Mouse (Mus musculus) layer of hippocampus, adult 9-10 months (tissue): ENCODE results near the gene Morn5.

Experiments
- DNase-seq: peaks from one replicate; pipeline ENCODE4 v3.0.0; 2022; ENCODE audit warnings: low spot score

The Morn5 gene

DNA sequence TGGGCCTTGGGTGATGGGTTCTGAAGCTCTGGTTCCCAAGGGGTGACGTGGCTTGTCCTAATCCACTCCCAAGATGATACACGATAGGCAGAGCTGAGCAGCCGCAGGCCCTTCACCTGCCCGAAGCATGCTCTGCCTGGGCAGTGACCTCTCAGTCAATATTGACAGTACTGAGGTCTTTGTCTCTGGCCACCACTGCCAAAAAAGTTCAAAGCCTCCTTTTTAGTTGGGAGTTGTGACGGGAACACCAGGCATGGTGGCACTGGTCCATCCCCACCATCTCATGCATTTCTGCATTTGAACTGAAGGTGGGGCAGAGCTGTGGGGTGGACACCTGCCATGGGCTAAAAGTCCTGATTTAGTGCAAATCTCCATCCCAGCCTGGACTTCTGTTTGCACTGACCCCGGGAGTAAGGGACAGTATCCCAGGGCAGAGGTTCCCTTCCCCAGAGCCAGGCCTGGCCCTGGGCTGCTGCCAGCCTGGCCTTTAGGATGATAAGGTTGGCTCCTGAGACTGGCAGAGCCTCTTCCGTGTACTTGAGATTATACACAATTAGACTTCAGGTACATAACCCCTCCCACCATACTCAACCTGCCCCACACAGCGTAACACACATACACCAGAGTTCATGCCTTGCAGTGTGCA, 22.5 kb downstream of the Morn5 start:
- DNase-seq: no peak

DNA sequence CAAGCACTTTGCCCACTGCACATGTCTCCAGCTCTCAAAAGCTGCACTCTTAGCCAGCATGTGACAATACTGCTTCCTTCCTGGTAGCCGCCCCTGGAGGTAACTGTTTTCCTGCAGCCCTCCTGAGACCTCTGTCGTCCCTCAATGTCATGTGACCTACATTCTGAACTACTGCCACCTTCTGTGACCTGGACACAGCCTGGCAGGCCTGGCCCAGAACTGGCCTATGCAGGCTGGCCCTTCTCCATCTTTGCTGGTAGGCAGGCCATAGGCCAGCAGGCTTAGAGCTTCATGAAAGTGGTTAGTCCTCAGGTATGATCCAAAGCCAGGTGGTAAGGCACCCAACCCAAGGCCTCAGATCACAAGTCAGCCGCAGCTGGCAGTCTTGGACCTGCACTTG, 24.5 kb downstream of the Morn5 start:
- no peak for DNase-seq

DNA sequence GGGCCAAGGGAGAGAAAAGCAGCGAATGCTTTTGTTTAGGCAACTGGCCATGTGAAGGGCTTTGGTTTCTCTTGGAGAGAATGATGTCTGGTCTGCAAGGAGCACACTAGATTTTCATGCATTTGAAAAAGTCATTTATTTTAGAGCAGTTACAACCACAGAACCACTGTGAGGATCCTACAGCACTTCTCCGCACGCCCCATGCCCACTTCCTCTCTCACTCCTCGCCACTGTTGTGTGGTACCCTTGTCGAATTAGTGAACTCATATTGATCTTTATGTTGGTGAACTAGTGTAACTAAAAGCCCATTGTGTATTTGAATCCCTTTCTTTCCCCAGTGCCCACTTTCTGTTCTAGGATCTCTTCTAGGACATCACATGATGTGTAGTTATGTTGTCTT, 26.0 kb downstream of the Morn5 start:
- DNase-seq: no peak

DNA sequence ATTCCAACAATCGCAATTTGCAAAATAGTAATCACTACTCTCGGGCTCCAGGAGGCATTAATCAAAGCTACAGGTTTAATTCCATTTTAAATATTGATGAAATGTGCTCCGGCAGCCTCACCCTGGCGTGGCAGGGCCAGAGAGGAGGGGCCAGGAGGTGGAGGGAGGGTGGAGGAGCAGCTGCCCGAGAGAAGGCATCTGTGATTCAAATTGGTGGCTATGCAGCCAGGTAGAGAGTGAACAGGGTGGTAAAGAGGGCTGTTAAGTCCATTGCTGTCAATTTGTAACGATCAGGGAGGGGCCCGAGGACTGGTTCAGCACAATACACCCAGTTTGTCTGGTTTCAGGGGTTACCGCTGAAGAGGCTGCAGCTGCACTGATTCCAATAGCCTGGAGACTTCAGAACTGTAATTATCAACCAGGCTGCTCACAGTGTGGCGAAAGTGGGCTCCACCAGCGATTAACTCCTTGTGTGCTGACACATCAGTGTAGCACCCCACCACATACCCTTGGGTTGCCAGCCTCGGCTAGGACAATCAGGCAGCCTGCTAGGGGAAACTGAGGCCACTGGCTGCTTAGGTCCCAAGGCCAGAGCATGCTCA, 28.0 kb downstream of the Morn5 start:
- no peak for DNase-seq

DNA sequence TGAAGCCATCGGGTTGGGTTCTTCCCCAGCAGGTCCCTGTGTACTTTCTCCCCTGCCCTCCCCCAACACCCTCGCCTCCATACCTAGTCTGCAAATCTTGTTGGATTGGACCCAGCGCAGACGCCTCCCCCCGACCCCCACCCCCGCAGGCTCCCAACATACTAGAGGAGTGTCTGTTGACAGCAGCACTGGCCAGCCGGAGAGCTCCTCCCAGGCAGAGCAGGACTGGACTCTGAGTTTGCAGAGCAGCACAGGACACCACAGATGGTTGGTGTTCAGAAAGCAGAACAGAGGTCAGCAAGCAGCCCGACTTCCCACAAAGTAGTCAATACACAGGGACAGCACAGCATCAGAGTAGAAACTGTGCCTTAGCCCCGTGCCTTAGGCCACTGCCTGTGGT, 32.2 kb downstream of the Morn5 start:
- no peak for DNase-seq

DNA sequence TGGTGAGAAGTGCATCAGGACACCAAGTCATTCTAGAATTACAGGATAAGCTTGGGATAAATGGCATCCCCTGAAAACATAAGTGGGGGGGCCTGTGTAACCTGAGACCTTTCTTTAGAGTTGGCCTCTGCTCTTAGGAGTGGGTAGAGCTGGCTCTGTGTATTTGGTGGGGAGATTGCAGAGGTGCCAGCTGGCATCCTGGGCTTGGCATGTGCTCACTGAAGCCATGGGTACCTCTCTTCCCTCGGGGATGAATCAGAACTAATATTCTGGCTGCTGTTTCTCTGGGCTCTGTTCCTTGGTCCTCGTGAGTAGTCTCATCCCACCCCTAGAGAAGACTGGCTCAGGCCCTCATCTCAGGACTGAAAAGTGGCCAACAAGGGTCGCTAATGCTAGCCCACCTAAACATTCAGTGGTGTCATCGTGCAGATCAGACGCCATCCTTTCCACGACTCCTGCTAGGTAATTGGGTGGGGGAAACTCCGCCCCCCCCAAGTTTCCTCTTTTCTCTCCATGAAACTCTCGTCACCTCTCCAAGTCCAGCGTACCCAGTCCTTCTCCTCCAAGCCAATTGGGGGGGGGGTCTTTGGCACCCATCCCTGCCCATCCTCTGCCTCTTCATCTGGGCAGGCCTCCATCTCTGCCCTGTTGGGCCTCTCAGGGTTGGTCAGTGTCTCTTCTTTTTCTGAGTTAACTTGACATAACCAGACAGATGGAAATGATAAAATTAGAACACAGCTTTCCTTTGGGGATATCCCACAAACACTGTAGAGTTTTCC, 33.7 kb downstream of the Morn5 start:
- no peak for DNase-seq

DNA sequence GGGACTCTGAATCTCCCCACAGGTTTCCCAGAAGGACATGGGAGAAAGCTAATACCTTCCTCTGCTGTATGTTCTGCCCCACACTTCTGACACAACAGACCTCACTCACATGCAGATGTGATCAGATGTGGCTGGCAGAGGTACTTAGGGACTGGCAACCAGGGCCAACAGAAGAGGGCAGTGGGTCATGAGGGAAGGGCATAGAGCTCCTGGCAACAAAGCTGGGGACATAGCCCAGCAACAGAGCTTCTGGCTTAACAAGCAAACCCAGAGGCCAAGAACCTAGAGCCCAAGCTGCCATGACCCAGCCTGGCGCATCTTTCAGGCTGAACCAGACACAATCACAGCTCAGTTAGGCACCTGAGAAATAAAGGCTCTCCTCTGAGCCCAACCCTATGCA, 35.8 kb downstream of the Morn5 start:
- no peak for DNase-seq

DNA sequence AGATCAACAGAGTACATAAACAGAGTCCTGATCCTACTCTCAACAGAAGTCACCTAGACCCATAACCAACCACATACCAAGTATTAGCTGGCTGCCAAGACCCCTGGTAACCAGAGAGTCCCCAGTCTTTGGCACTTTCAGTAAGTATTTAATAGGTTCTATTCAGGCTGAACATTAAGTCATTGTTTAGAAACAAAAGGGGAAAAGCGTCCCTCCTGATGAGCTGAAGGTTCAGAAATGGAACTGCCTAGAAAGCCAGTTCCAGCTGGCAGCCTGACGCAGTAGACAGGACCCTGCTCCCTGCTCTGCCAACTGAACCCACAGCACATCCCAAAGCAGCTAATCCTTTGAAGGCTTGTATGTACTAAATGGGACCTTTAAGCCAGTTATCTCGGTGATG, 39.9 kb downstream of the Morn5 start:
- no peak for DNase-seq

DNA sequence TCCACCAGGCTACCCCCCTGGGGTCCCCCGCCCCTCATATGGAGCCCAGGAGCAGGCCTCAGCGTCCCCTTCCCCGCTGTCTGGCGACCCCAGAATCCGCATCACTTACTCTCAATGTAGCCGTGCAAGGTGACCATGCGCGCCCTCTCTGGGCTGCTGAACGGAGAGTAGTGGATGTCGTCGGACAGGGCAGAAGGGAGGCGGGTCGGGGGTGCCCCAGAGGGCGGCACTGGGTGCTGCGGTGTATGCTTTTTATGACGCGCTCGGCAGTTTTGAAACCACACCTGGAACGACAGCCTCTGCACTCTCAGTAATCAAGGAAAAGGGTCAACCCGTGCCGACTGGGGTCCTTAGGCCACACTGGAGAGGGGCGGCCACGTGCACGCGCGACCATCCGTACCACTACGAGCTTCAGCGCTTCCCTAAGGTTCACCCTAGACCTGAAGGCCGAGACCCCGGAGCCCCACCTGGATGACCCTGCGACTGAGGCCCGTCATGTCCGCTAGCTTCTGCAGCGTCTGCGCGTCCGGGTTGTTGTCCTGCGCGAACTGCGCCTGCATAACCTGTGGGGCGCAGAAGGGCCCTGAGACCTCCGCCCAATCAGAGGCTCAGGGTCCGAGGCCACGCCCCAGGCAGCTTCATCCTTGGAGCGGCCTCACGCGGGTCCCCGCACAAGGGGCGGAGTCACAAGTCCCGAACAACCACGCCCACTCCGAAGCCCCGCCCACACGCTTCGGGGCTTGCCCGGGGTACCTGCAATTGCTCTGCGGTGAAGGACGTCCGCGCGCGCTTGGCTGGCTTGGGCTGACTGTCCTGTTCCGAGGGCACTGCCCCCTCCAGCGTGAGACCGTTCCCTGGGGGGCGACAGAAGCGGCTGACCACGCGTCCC, 41.8 kb downstream of the Morn5 start:
- DNase-seq: no peak

DNA sequence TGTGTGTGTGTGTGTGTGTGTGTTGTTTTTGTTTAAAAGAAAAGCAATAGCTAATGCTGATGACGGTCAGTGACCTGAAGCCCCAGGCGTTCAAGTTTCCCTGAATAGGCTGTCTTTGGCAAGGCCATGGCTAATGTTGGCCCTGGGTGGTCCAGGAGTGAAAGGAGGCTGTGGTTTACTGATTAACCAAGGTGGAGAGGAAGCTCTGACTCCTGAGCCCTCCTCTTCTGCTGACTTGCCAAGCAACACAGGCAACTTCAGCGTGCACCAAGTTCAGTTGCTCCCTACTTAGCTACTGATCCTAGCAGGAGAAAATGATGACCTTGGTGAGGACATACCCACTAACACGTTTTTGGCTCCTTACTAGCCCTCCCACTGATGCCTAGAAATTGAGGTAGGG, 43.5 kb downstream of the Morn5 start:
- DNase-seq: no peak

DNA sequence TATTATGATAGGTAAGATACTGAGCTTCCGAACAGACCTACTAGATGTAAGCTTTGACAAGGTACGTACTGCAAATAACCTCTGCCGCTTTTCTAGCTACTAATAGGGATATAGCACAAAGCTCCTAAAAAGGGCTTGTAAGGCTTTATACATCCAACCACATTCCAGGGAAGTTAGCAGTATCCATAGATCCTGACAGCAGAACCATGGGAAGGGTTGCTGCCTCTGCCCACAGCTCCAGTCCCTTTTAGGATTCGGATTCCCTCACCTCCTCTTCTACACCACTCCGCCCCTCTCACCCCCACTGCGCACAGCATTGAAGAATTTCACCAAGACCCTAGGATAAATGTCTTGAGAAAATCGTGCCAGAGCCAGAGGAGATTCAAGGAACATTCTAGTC, 44.0 kb downstream of the Morn5 start:
- DNase-seq: no peak

DNA sequence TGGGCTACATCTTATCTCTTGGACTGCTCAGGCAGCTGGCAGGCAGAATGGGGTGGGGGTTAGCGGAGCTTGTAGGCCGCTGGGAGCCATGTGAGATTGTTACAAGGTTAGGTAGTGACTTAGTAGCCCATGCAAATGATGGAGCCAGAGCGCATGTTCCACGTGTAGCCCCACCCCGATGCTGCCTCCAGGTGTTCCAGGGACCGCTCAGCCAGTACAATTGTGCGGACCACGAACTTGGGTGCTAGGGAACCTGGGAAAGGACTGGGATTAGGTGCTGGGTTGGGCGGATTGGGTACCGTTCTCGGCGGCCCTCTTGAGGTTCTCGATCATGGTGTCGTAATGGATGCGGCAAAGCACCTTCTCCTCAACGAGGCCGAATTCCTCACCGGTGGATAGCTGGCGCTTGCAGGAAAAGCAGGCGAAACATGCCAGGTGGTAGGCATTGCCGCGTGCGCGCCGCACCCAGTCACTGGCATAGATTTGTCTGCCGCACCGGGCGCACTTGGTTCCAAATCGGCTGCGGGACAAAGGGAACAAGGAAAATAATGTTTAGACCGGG, 44.7 kb downstream of the Morn5 start:
- DNase-seq: no peak

DNA sequence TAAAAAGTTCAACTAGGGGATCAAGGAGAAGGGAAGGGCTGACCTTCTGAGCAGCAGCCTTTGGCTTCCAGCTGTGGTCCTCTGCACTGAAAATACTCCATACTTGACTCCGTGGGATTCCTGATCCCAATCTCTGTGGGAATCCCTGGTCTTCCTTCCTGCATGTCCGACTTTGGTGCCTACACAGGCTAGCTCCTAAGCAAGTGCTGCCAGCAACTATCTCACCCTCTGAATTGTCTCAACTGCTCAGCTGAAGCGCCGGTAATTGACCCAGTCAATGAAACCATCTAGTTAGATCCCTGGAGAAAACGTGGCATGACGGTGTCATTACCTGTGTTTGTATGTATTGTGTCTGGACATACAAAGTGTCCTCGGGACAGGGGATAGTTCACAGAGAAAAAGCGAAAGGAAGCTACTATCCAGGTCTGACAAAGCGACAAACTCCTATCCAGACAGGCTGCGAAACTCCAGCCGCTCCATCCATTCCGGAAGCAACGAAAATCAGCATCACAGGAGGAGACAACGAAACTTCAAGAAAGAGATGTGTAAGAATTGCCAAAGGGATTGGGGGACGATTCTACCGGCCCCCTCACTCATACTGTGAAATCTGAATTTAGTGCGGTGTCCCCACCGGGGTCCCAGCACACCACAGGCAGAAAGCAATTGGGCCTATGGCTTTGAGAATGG, 48.0 kb downstream of the Morn5 start:
- DNase-seq: no peak

DNA sequence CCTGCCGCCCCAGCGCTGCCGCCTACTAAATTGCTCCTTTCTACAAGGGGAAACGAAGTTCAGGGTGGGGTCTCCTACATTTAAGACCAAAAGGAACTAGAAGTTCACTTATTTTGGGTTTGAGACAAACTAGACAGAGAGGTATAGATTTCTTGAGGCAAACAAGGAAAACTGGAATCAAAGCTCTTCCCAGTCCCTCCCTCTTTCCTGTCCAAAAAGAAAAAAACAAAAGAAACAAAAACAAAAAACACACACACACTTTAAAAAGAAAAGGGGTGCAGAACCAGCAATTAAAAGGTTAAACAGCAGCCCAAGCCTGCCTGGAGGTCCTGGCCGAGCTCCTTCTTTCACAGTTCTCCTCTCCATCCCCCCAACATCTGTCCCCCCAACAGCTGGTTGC, 48.8 kb downstream of the Morn5 start:
- DNase-seq: no peak

DNA sequence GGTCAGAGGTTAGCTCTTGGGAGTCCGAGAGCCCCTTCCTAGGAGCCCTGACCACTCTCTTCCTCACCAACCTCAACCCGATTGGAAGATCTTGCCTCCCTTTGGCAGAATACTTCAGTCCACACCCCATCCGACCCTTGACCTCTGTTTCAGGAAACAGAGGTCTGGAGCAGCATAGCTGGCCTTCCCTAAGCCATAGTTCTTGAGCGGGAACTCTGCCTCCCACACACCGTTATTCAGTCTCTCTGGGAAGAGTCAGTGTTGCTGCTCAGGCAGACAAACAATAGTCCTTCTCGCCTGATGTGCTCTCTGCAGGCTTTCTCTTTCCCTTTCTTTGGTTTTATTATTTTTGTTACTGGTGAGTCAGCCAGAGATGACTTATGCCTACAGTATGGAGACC, 50.5 kb downstream of the Morn5 start:
- DNase-seq: no peak

DNA sequence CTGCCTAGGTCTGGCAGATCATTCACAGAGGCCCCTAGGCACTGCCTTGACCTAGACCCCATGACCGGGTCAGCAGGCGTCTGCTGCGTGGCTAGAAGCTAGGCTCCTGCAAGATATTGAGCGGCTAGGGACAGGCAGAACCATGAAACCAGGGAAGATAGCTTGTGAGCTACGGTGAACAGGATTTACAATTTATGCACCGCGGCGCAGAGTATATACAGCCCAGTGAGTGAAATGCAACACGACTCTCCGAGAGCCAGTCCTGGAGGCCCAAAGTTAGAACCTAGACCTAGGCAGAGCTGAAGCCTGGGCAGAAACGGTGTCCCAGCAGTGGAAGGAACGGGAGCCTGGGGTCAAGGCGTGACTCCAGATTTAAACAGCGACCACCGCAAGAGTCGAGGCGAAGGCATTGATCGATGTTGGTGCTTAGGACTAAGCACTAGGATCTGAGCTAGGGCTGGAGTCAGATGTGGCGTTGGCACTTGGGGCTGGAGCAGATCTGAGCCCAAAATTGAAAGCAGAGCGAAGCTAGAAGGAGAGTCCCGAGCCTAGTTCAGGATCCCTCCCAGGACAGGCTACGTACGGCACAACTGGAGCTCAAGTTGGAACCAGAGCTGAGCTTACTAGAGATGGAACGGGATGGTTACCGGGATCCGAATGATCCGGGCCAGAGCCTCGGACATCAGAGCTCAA, 52.8 kb downstream of the Morn5 start:
- DNase-seq: no peak

DNA sequence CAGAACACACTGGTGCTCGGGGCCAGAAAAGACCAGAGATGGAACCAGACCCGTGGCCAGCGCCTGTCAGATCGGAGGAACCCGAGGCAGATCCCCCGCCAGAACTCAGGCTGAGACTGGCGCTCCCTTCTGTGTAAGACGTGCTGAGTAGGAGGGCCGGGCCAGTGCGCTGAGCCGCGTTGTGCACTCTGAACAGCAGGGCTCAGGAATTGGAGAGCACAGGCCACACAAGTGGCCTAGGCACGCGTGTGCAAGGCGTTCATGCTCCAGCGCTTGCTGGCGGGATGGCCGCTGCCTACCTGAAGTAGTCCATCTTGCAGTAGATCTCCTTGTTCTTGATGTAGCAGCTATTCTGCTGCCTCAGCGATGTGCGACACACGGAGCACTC, 53.3 kb downstream of the Morn5 start:
- DNase-seq: no peak

DNA sequence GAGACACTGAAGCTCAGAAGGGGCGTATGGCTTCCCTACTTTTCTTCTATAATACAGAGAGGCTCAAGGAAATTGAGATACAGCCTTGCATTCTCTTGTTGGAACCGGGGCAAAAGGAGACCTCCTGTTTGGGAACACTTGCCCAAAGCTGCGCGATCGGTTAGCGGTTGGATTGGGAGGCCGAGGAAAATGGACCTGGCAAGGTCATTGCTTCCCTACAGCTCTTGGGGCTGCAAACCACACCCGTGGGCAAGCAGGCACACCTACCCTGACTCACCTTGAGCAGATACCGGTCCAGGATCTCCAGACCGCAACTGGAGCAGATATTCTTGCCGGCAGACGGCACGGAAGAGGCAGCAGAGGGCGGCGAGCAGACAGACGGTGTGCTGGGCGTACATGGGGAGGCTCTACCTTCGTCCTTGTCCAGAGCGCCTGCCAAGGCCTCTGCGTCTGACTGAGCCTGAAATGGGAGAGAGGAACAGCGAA, 53.9 kb downstream of the Morn5 start:
- no peak for DNase-seq

DNA sequence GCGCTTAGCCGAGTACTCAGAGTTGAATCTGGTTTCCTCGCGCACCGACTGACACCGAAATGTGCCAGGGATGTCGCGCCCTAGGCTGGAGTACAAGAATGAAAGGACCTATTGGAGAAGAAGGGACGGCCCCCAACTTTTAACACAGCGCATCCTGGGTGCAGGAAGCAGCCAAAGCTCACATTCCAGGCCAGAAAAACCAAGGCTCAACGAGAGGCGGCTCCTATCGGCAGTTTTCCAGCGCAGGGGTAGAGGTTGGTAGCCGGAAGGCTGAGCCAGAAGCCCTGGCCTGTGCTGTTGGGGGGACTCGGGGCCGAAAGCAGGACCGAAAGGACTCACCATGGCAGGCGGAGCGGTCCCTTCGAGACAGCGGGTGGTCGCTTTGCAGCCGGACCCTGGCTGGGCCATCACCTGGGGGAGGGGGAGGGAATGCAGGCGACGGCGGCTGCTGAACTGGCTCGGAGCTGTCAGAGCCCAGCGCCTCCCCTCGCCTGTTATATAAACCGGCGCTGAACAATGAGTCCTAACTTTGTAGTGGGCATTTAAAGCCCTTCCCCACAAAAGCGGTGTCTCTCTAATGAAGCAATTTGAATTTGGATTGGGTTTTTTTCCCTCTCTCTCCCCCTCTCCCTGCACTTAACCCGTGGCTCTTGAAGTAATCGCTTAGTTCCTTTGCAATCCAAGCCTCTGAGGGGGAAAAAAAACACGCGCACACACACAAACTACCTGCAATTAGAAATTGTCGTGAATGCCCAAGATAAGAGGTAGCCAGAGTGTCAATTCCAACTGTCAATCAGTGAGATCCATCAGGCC, 54.5 kb downstream of the Morn5 start:
- DNase-seq: no peak

DNA sequence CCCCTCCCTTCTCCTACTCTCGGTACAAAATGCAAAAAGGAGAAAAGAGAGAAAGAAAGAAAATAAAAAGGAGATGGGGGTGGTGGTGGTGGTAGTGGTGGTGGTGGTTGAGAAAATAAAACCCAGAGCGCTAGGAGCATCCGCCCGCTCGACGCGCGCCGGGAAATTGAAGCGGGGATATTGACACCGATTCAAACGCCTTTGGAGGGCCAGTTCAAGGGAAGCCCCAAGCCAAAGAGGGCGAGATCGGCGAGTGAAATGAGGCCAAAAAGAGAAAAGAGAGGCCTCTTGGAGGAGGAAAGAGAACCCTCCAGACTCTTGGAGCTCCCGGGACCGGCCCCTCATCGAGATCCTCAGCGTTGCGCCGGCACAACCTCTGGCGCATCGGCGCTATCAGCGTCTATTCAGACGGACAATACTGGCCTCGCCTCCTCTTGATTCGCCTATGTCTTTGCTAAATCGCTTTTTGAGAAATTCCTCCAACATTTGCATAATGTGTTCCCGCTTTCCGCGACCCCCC, 55.2 kb downstream of the Morn5 start:
- DNase-seq: no peak
